ENCODE assay signal across 29 mouse cellular contexts in the genomic region with DNA sequence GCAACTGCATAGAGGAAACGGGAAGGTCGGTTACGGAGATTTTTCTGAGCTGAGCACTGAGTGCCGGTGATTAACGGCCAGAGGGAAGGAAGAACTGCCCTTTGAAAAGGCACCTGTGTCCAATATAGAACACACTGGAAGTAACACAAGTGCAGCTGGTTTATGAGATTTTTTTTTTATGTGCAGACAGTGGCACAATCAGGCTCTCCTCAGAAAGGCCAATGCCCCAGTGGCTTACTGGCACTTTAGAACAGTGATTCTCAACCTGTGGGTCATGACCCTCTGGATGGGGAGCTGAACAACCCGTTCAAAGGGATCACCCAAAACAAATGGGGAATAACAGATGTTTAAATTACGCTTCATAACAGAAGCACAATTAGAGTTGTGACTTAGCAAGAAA. TPM values are rescaled to one million over a fixed set of nuclear protein-coding genes. Genes with fewer than 3 reads are reported as not detected.
A peak's percentile ranks its signal among the peaks of the same experiment; 100 is the strongest.
DNase-seq lines count a peak whose midpoint lies in the region; ATAC-seq and TF ChIP-seq lines count a peak whose summit lies in the region.
"Had no signal": no experiment of that assay in that cellular context is flagged by ENCODE, and none has a peak within 500 bp of the region (broad histone marks: within the 10 kb centered on the region; RNA-seq: fewer than 3 reads in every experiment).

No protein-coding gene starts in this region.

- no peak for ATAC-seq in kidney, embryonic 15.5 days (replicated peaks; ENCODE audit: low FRiP score)
- peak; percentile 53; the same call in 1 of the 2 replicates for ATAC-seq in limb, embryonic 11.5 days (ENCODE audit: insufficient number of reproducible peaks, low FRiP score, low TSS enrichment, low read depth)
- ATAC-seq in forebrain, postnatal 0 days, result no peak
- ATAC-seq: forebrain, embryonic 14.5 days; hindbrain, postnatal 0 days; inflammation-experienced regulatory T-cells, adult 6 months; Patski had no signal

- no peaks in the 10 kb centered on the region for H3K9me3 ChIP-seq in kidney, embryonic 15.5 days (replicated peaks)
- no peaks in the 10 kb centered on the region for H3K9me3 ChIP-seq in limb, embryonic 11.5 days (ENCODE audit: control insufficient read depth, low read length)
- no peaks in the 10 kb centered on the region for H3K9me3 ChIP-seq in forebrain, postnatal 0 days (ENCODE audit: low read length)
- H3K9me3 ChIP-seq: embryonic facial prominence, embryonic 12.5 days; embryonic facial prominence, embryonic 15.5 days; heart, embryonic 12.5 days; heart, embryonic 15.5 days had no signal

- H3K9ac ChIP-seq in kidney, embryonic 15.5 days, result no peak overlapping the region
- no peak overlapping the region for H3K9ac ChIP-seq in limb, embryonic 11.5 days (ENCODE audit: low read length)
- H3K9ac ChIP-seq in forebrain, postnatal 0 days, result no peak overlapping the region
- H3K9ac ChIP-seq: embryonic facial prominence, embryonic 12.5 days; embryonic facial prominence, embryonic 15.5 days; heart, embryonic 12.5 days; heart, embryonic 15.5 days; hindbrain, embryonic 14.5 days had no signal

- TF ChIP-seq CTCF in forebrain, postnatal 0 days (IDR thresholded peaks at IDR 0.05; ENCODE audit: low read depth), result no peak

- 25% methylated on average over 7 of the region's 7 CpGs for WGBS in kidney, embryonic 15.5 days
- 3% methylated on average over 7 of the region's 7 CpGs for WGBS in limb, embryonic 11.5 days
- 88% methylated on average over 7 of the region's 7 CpGs for WGBS in forebrain, postnatal 0 days

- no peak overlapping the region for H3K4me2 ChIP-seq in kidney, embryonic 15.5 days
- H3K4me2 ChIP-seq in limb, embryonic 11.5 days (ENCODE audit: low read depth, severe bottlenecking), result no peak overlapping the region
- H3K4me2 ChIP-seq in forebrain, postnatal 0 days (ENCODE audit: low read depth), result no peak overlapping the region
- H3K4me2 ChIP-seq: embryonic facial prominence, embryonic 12.5 days; embryonic facial prominence, embryonic 15.5 days; heart, embryonic 12.5 days; heart, embryonic 15.5 days; hindbrain, embryonic 14.5 days had no signal

- peak; percentile 21 for DNase-seq in kidney, postnatal 14 days
- peak; percentile 40 for DNase-seq in embryo, embryonic 11 days
- DNase-seq in limb, embryonic 11.5 days (ENCODE audit: low spot score), result peak; percentile 63
- DNase-seq in mesoderm, embryonic 11.5 days (ENCODE audit: low read depth, low spot score), result peak; percentile 35
- DNase-seq in cerebellum, adult 9-10 months, result no peak
- no peak for DNase-seq in forebrain, postnatal 0 days
- DNase-seq in heart, adult 8-10 months (ENCODE audit: low spot score), result no peak
- DNase-seq: adrenal gland, postnatal 14 days; B cell, adult 2 months; cerebellum, adult 11 months; cerebellum, adult 8-10 months; cerebellum, postnatal 14 days; gastrocnemius, adult 2 months; gastrocnemius, postnatal 14 days; heart, adult 11 months; heart, postnatal 10 days; heart, postnatal 4 days had no signal

- no peaks in the 10 kb centered on the region for H3K27me3 ChIP-seq in kidney, embryonic 15.5 days
- no peaks in the 10 kb centered on the region for H3K27me3 ChIP-seq in limb, embryonic 11.5 days (ENCODE audit: control insufficient read depth, insufficient read depth, low read length)
- H3K27me3 ChIP-seq in forebrain, postnatal 0 days (ENCODE audit: insufficient read depth, low read length), result no peaks in the 10 kb centered on the region
- H3K27me3 ChIP-seq: CH12.LX; embryonic facial prominence, embryonic 12.5 days; embryonic facial prominence, embryonic 15.5 days; heart, embryonic 12.5 days; heart, embryonic 15.5 days; Patski had no signal

- H3K4me3 ChIP-seq in kidney, embryonic 15.5 days (replicated peaks), result no peak overlapping the region
- H3K4me3 ChIP-seq in limb, embryonic 11.5 days (ENCODE audit: low read depth, low read length), result no peak overlapping the region
- no peak overlapping the region for H3K4me3 ChIP-seq in forebrain, postnatal 0 days (ENCODE audit: low read depth, low read length)
- H3K4me3 ChIP-seq: embryonic facial prominence, embryonic 12.5 days; embryonic facial prominence, embryonic 15.5 days; gastrocnemius, adult 2 months; heart, embryonic 12.5 days; heart, embryonic 15.5 days had no signal

- H3K27ac ChIP-seq in kidney, embryonic 15.5 days, result no peak overlapping the region
- no peak overlapping the region for H3K27ac ChIP-seq in limb, embryonic 11.5 days (replicated peaks; ENCODE audit: low read depth, low read length)
- H3K27ac ChIP-seq in forebrain, postnatal 0 days (ENCODE audit: low read depth, low read length), result no peak overlapping the region
- H3K27ac ChIP-seq: embryonic facial prominence, embryonic 12.5 days; embryonic facial prominence, embryonic 15.5 days; gastrocnemius, adult 2 months; heart, embryonic 15.5 days; hindbrain, embryonic 14.5 days; hindbrain, postnatal 0 days had no signal

- H3K4me1 ChIP-seq in kidney, embryonic 15.5 days, result 0 out of 2 replicates have a peak, but pooled peaks cover 7% of the 10 kb centered on the region
- H3K4me1 ChIP-seq in limb, embryonic 11.5 days (ENCODE audit: control insufficient read depth, insufficient read depth, low read length), result peaks cover 15% of the 10 kb centered on the region
- H3K4me1 ChIP-seq in forebrain, postnatal 0 days (ENCODE audit: insufficient read depth), result no peaks in the 10 kb centered on the region
- H3K4me1 ChIP-seq: embryonic facial prominence, embryonic 12.5 days; embryonic facial prominence, embryonic 15.5 days; heart, embryonic 12.5 days; heart, embryonic 15.5 days had no signal

- no peaks in the 10 kb centered on the region for H3K36me3 ChIP-seq in kidney, embryonic 15.5 days
- H3K36me3 ChIP-seq in limb, embryonic 11.5 days (ENCODE audit: control insufficient read depth, insufficient read depth, low read length), result no peaks in the 10 kb centered on the region
- H3K36me3 ChIP-seq in forebrain, postnatal 0 days (ENCODE audit: insufficient read depth), result no peaks in the 10 kb centered on the region
- H3K36me3 ChIP-seq: embryonic facial prominence, embryonic 12.5 days; embryonic facial prominence, embryonic 15.5 days; G1E; heart, embryonic 15.5 days had no signal

RNA-seq across cellular contexts. Expression of gene Ednrb, which starts 20.7 kb away (rescaled TPM):
- 47.2 and 48.2 TPM in 2 replicates for polyA plus RNA-seq in kidney, embryonic 15.5 days (2015; fragmentation: Nextera tagmentation; extraction: Ambion mirVana)
- polyA plus RNA-seq in limb, embryonic 11.5 days (2014; fragmentation: Nextera tagmentation; extraction: Ambion mirVana), result 6.7 and 8.1 TPM in 2 replicates
- 79.3 and 97.4 TPM in 2 replicates for total RNA-seq in forebrain, postnatal 0 days (2014; rRNA removed)
- 65.7 and 92.2 TPM in 2 replicates for polyA plus RNA-seq in forebrain, postnatal 0 days (2015; fragmentation: Nextera tagmentation; extraction: Ambion mirVana)
- total RNA-seq in heart, adult 8-10 months (2022), result 10 to 100 TPM; 12.3 to 15.2 (median 14.0) TPM
- total RNA-seq: CH12.LX had no signal
- polyA plus RNA-seq: G1E; inflammation-experienced regulatory T-cells, adult 6 months had no signal

Comparison
In these comparisons a context has a peak if more than half of its experiments do, and no peak if none do; other contexts are left out.
1. DNase-seq: peak in kidney, postnatal 14 days (single experiment), embryo, embryonic 11 days (single experiment), limb, embryonic 11.5 days (single experiment) and mesoderm, embryonic 11.5 days (single experiment); none in cerebellum, adult 9-10 months (single experiment), forebrain, postnatal 0 days (single experiment) and heart, adult 8-10 months (single experiment).